Mouse (Mus musculus): ENCODE data around the gene Lama1. TPM values are rescaled to one million over a fixed set of nuclear protein-coding genes. Genes with fewer than 3 reads are reported as not detected.

The Lama1 gene
- 10 to 100 TPM; 14.0 to 23.9 (median 18.3) TPM for total RNA-seq (2022)

GRCm38 (mm10) chr17:67696694-67697386 is at the start of gene Lama1:
Gene Lama1, plus strand, starts transcription at chr17:67697259.
- peak; percentile 81 for DNase-seq

GRCm38 (mm10) chr17:67651506-67651905 is 45.6 kb upstream of the Lama1 start:
- DNase-seq, result no peak

GRCm38 (mm10) chr17:67664299-67664698 is 32.8 kb upstream of the Lama1 start:
- DNase-seq, result no peak

- peak; percentile 30 for DNase-seq
These were observed 30.1 kb upstream of the Lama1 start for GRCm38 (mm10) chr17:67666981-67667380.

GRCm38 (mm10) chr17:67667981-67668380 is 29.1 kb upstream of the Lama1 start:
- peak; percentile 46 for DNase-seq

GRCm38 (mm10) chr17:67678576-67678975 is 18.5 kb upstream of the Lama1 start:
- no peak for DNase-seq

- DNase-seq, result no peak
These were observed 16.0 kb upstream of the Lama1 start for GRCm38 (mm10) chr17:67681084-67681483.

- DNase-seq, result no peak
These were observed 11.9 kb upstream of the Lama1 start for GRCm38 (mm10) chr17:67685022-67685743.

- DNase-seq, result no peak
These were observed 9.6 kb upstream of the Lama1 start for GRCm38 (mm10) chr17:67687505-67687904.

- no peak for DNase-seq
These were observed 6.4 kb upstream of the Lama1 start for GRCm38 (mm10) chr17:67690689-67691088.

GRCm38 (mm10) chr17:67692651-67693050 is 4.4 kb upstream of the Lama1 start:
- no peak for DNase-seq

GRCm38 (mm10) chr17:67693861-67694260 is 3.2 kb upstream of the Lama1 start:
- DNase-seq, result no peak

- DNase-seq, result no peak
These were observed 417 bp downstream of the Lama1 start for GRCm38 (mm10) chr17:67697461-67697891.

GRCm38 (mm10) chr17:67698301-67698700 is 1.2 kb downstream of the Lama1 start:
- DNase-seq, result no peak

GRCm38 (mm10) chr17:67701761-67702160 is 4.7 kb downstream of the Lama1 start:
- no peak for DNase-seq

- no peak for DNase-seq
These were observed 5.9 kb downstream of the Lama1 start for GRCm38 (mm10) chr17:67702941-67703340.

GRCm38 (mm10) chr17:67705035-67705769 is 8.1 kb downstream of the Lama1 start:
- DNase-seq, result no peak

GRCm38 (mm10) chr17:67706372-67706771 is 9.3 kb downstream of the Lama1 start:
- peak; percentile 57 for DNase-seq

GRCm38 (mm10) chr17:67707793-67708364 is 10.8 kb downstream of the Lama1 start:
- no peak for DNase-seq

GRCm38 (mm10) chr17:67710377-67710781 is 13.3 kb downstream of the Lama1 start:
- DNase-seq, result no peak

GRCm38 (mm10) chr17:67711361-67711760 is 14.3 kb downstream of the Lama1 start:
- DNase-seq, result no peak

GRCm38 (mm10) chr17:67712929-67713328 is 15.9 kb downstream of the Lama1 start:
- no peak for DNase-seq

GRCm38 (mm10) chr17:67715466-67715865 is 18.4 kb downstream of the Lama1 start:
- no peak for DNase-seq

All from adrenal gland, adult 8-10 months (tissue).